Mouse (Mus musculus) MEL (cell line): ENCODE measurements around the gene Oaz1. TPM values are rescaled to one million over a fixed set of nuclear protein-coding genes. Genes with fewer than 3 reads are reported as not detected.

Experiments
- DNase-seq: peaks from one replicate; pipeline ENCODE4 v3.0.0; 2011; ENCODE audit warnings: low read depth, low spot score
- H3K27ac ChIP-seq: 2 replicates; pipeline ENCODE4 v1.5.1; 2012; ENCODE audit warnings: low read depth, mild to moderate bottlenecking, control low read depth, low read length, moderate library complexity; ENCODE audit not compliant: control insufficient read depth
- H3K27me3 ChIP-seq, 2 experiments: fragments of 150-350 bp in 1 of 2; sonication (generic) in 1 of 2; 2 replicates each; pipeline ENCODE4 v1.6.1; 2012; ENCODE audit warnings: low read length in 2 of 2, mild to moderate bottlenecking in 2 of 2, improper control_type of control experiment in 1 of 2, moderate library complexity in 1 of 2; ENCODE audit not compliant: insufficient read depth in 2 of 2, control insufficient read depth in 1 of 2
- H3K36me3 ChIP-seq, 2 experiments: 2 replicates each; pipeline ENCODE4 v1.6.1; 2012 to 2014; ENCODE audit warnings: low read length in 2 of 2, improper control_type of control experiment in 1 of 2, inconsistent platforms in 1 of 2, mild to moderate bottlenecking in 1 of 2; ENCODE audit not compliant: insufficient read depth in 2 of 2, control insufficient read depth in 1 of 2
- H3K4me1 ChIP-seq, 2 experiments: fragments of 150-350 bp in 1 of 2; sonication (generic) in 1 of 2; 2 replicates each; pipeline ENCODE4 v1.6.1; 2012; ENCODE audit warnings: low read length in 2 of 2, improper control_type of control experiment in 1 of 2, mild to moderate bottlenecking in 1 of 2; ENCODE audit not compliant: insufficient read depth in 2 of 2, control insufficient read depth in 1 of 2
- H3K4me3 ChIP-seq, 2 experiments: fragments of 150-350 bp in 1 of 2; sonication (generic) in 1 of 2; 2 replicates each; pipeline ENCODE4 v1.5.1; 2012; ENCODE audit warnings: low read depth in 2 of 2, low read length in 2 of 2, mild to moderate bottlenecking in 2 of 2, moderate library complexity in 2 of 2, control low read depth in 1 of 2, improper control_type of control experiment in 1 of 2; ENCODE audit not compliant: control insufficient read depth in 1 of 2, insufficient read depth in 1 of 2
- H3K79me2 ChIP-seq: 2 replicates; pipeline ENCODE4 v1.6.1; 2012; ENCODE audit warnings: mild to moderate bottlenecking, low read length, moderate library complexity; ENCODE audit not compliant: control insufficient read depth, poor library complexity, insufficient read depth
- H3K9ac ChIP-seq: 2 replicates; pipeline ENCODE4 v1.6.1; 2012; ENCODE audit warnings: low read depth, mild to moderate bottlenecking, control low read depth, low read length, moderate library complexity; ENCODE audit not compliant: control insufficient read depth, poor library complexity, severe bottlenecking
- H3K9me3 ChIP-seq: fragments of 150-350 bp; sonication (generic); replicated peaks from 2 replicates; pipeline ENCODE4 v1.6.1; 2012; ENCODE audit warnings: mild to moderate bottlenecking, low read length, improper control_type of control experiment, moderate library complexity; ENCODE audit not compliant: insufficient read depth
- CHD1 ChIP-seq: IDR thresholded peaks from 2 replicates; pipeline ENCODE4 v1.6.1; 2012; ENCODE audit warnings: low read depth, mild to moderate bottlenecking, inconsistent platforms, low read length, improper control_type of control experiment
- CHD2 ChIP-seq: IDR thresholded peaks from 2 replicates; pipeline ENCODE4 v1.6.1; 2011; ENCODE audit warnings: low read length, improper control_type of control experiment
- E2F4 ChIP-seq: IDR thresholded peaks from 2 replicates; pipeline ENCODE4 v1.6.1; 2011; ENCODE audit warnings: low read depth, low read length, improper control_type of control experiment, borderline replicate concordance
- ELF1 ChIP-seq: IDR thresholded peaks from 2 replicates; pipeline ENCODE4 v1.6.1; 2014; ENCODE audit warnings: low read depth, mild to moderate bottlenecking, inconsistent platforms, low read length, improper control_type of control experiment, moderate library complexity
- ETS1 ChIP-seq: IDR thresholded peaks from 2 replicates; pipeline ENCODE4 v1.6.1; 2012; ENCODE audit warnings: low read depth, mild to moderate bottlenecking, inconsistent platforms, low read length, improper control_type of control experiment, moderate library complexity
- HCFC1 ChIP-seq: IDR thresholded peaks from 2 replicates; pipeline ENCODE4 v1.6.1; 2012; ENCODE audit warnings: low read depth, mild to moderate bottlenecking, inconsistent platforms, low read length, improper control_type of control experiment, moderate library complexity
- MYB ChIP-seq: IDR thresholded peaks from 2 replicates; pipeline ENCODE4 v1.6.1; 2011; ENCODE audit warnings: mild to moderate bottlenecking, low read depth, low read length, improper control_type of control experiment
- RAD21 ChIP-seq: IDR thresholded peaks from 2 replicates; pipeline ENCODE4 v1.6.1; 2011; ENCODE audit warnings: mild to moderate bottlenecking, low read depth, low read length, improper control_type of control experiment
- RCOR1 ChIP-seq: IDR thresholded peaks from 2 replicates; pipeline ENCODE4 v1.6.1; 2012; ENCODE audit warnings: low read depth, mild to moderate bottlenecking, inconsistent platforms, low read length, improper control_type of control experiment
- USF1 ChIP-seq: IDR thresholded peaks from 2 replicates; pipeline ENCODE4 v1.6.1; 2014; ENCODE audit warnings: low read depth, mild to moderate bottlenecking, inconsistent platforms, low read length, improper control_type of control experiment, moderate library complexity
- USF2 ChIP-seq, 2 experiments: IDR thresholded peaks; 2 replicates each; pipeline ENCODE4 v1.6.1; 2011 to 2012; ENCODE audit warnings: improper control_type of control experiment in 2 of 2, low read length in 2 of 2, borderline replicate concordance in 1 of 2, inconsistent platforms in 1 of 2, low read depth in 1 of 2, mild to moderate bottlenecking in 1 of 2; ENCODE audit not compliant: insufficient read depth in 1 of 2
- ZKSCAN1 ChIP-seq: IDR thresholded peaks from 2 replicates; pipeline ENCODE4 v1.6.1; 2012; ENCODE audit warnings: low read depth, mild to moderate bottlenecking, inconsistent platforms, low read length, improper control_type of control experiment, moderate library complexity
- ZNF384 ChIP-seq: IDR thresholded peaks from 2 replicates; pipeline ENCODE4 v1.6.1; 2012; ENCODE audit warnings: low read depth, mild to moderate bottlenecking, inconsistent platforms, low read length, improper control_type of control experiment
- polyA plus RNA-seq, 2 experiments: library from polyadenylated mRNA; stranded (reverse) in 1 of 2; unstranded in 1 of 2; fragments of >175 nt in 1 of 2; fragments of >200 nt in 1 of 2; gene quantifications; 2 replicates each; pipeline versions ENCODE4 v1.2.1 to v1.2.4; 2012; ENCODE audit warnings: low replicate concordance in 2 of 2, low read depth in 1 of 2; ENCODE audit not compliant: insufficient read length in 2 of 2, insufficient read depth in 1 of 2, missing spikeins in 1 of 2
- total RNA-seq: library from RNA; depleted of rRNA; stranded (reverse); fragments of 300-350 nt; gene quantifications from 2 replicates; pipeline ENCODE4 v1.2.3, GENCODE M21; 2012

The Oaz1 gene
- total and polyA plus RNA-seq, 3 experiments = 983 to 1,528 TPM; not detected in 1

- no peak within 1 kb of the TSS for H3K27ac ChIP-seq
- no peaks in the 10 kb centered on the region for H3K79me2 ChIP-seq
- no peaks in the 10 kb centered on the region for H3K27me3 ChIP-seq
- H3K9ac ChIP-seq = no peak within 1 kb of the TSS
- no peaks in the 10 kb centered on the region for H3K36me3 ChIP-seq
- no peak for DNase-seq
- no peaks in the 10 kb centered on the region for H3K9me3 ChIP-seq
- no peak for TF ChIP-seq E2F4
- no peak for TF ChIP-seq ELF1
- no peak for TF ChIP-seq ZNF384
- no peak for TF ChIP-seq RAD21
- TF ChIP-seq MYB = no peak
- no peak for TF ChIP-seq ETS1
- no peak for TF ChIP-seq USF1
- TF ChIP-seq, all 39 proteins: peak for 0
- Histone ChIP-seq H3K4me3 (no peak within 1 kb of the TSS), H3K4me1 (peaks cover 0 to 7% of the 10 kb centered on the region in 2 experiments; a peak in 2 of 4 replicates)
Measured at GRCm38 (mm10) chr10:80843931-80844547, 17.6 kb downstream of the Oaz1 start, which contains the start of gene Lingo3. Gene Lingo3 (minus strand): TSS chr10:80844039.

- Histone ChIP-seq H3K79me2 (no peaks in the 10 kb centered on the region), H3K36me3 (no peaks in the 10 kb centered on the region), H3K9ac (no peak overlapping the region), H3K4me1 (peaks cover 0 to 9% of the 10 kb centered on the region in 2 experiments; a peak in 2 of 4 replicates), H3K9me3 (no peaks in the 10 kb centered on the region), H3K4me3 (no peak overlapping the region), H3K27me3 (no peaks in the 10 kb centered on the region), H3K27ac (no peak overlapping the region)
- TF ChIP-seq HCFC1 (no peak), CHD2 (no peak), RCOR1 (no peak), ZKSCAN1 (no peak), CHD1 (no peak), ETS1 (no peak), ZNF384 (no peak), USF2 (IDR thresholded peaks at IDR 0.05; ENCODE audit: borderline replicate concordance in 1 of 2, insufficient read depth in 1 of 2, low read depth in 1 of 2, low read length in 2 of 2) (no peak)
- DNase-seq = no peak
Measured at GRCm38 (mm10) chr10:80845055-80845693, 18.7 kb downstream of the Oaz1 start.
